25 mouse cellular contexts compared by ENCODE assay signal in genomic region chr1:23629366-23629765, GRCm38 (mm10).
DNase-seq lines count a peak whose midpoint lies in the region; ATAC-seq and TF ChIP-seq lines count a peak whose summit lies in the region.
"Had no signal": no experiment of that assay in that cellular context is flagged by ENCODE, and none has a peak within 500 bp of the region (broad histone marks: within the 10 kb centered on the region; RNA-seq: fewer than 3 reads in every experiment).

No protein-coding gene starts in this region.

- intact Hi-C loops in left cerebral cortex, postnatal 36 days (cut with DNase I) = no loop called here

- no peaks in the 10 kb centered on the region for H3K27me3 ChIP-seq in hindbrain, embryonic 12.5 days
- H3K27me3 ChIP-seq: embryonic facial prominence, embryonic 13.5 days; forebrain, embryonic 13.5 days; intestine, embryonic 15.5 days; neural tube, embryonic 12.5 days had no signal

- H3K36me3 ChIP-seq in hindbrain, embryonic 12.5 days = no peaks in the 10 kb centered on the region
- H3K36me3 ChIP-seq: embryonic facial prominence, embryonic 13.5 days; intestine, embryonic 15.5 days; limb, embryonic 10.5 days; neural tube, embryonic 12.5 days had no signal

- 47% methylated on average over 4 of the region's 4 CpGs for WGBS in hindbrain, embryonic 12.5 days

- no peak overlapping the region for H3K4me2 ChIP-seq in hindbrain, embryonic 12.5 days (replicated peaks)
- H3K4me2 ChIP-seq: embryonic facial prominence, embryonic 13.5 days; forebrain, embryonic 13.5 days; intestine, embryonic 15.5 days; midbrain, embryonic 11.5 days; neural tube, embryonic 12.5 days had no signal

- peak; percentile 10 for DNase-seq in layer of hippocampus, adult 9-11 months
- DNase-seq in layer of hippocampus, postnatal 25 days (ENCODE audit: extremely low spot score in 1 of 2, low spot score in 1 of 2) = no peak
- DNase-seq in brain, embryonic 14.5 days (ENCODE audit: low read depth) = peak; percentile 40
- DNase-seq in cerebellum, adult 9-10 months = peak; percentile 54
- peak; percentile 41 for DNase-seq in retina, embryonic 14.5 days (ENCODE audit: low spot score)
- DNase-seq in left cerebral cortex, postnatal 36 days (ENCODE audit: low spot score in 2 of 2) = no peak
- DNase-seq: embryo, embryonic 11 days; gastrocnemius, adult 2 months; heart, postnatal 4 days; kidney, adult 9 months; kidney, postnatal 14 days; right cerebral cortex, postnatal 4 days; thymus, postnatal 14 days had no signal

- no peaks in the 10 kb centered on the region for H3K9me3 ChIP-seq in hindbrain, embryonic 12.5 days (replicated peaks)
- H3K9me3 ChIP-seq: embryonic facial prominence, embryonic 13.5 days; forebrain, embryonic 13.5 days; intestine, embryonic 15.5 days; limb, embryonic 10.5 days; neural tube, embryonic 12.5 days had no signal

- no peak for TF ChIP-seq POLR2A in brain, embryonic 14.5 days (IDR thresholded peaks at IDR 0.05; ENCODE audit: borderline replicate concordance, extremely low read depth, insufficient read depth, insufficient read length, poor library complexity, severe bottlenecking)

- no peak overlapping the region for H3K4me3 ChIP-seq in hindbrain, embryonic 12.5 days
- H3K4me3 ChIP-seq: embryonic facial prominence, embryonic 13.5 days; erythroblast, embryonic 14.5 days; forebrain, embryonic 13.5 days; gastrocnemius, adult 2 months; intestine, embryonic 15.5 days; limb, embryonic 10.5 days; neural tube, embryonic 12.5 days had no signal

- no peak for TF ChIP-seq CTCF in brain, embryonic 14.5 days (IDR thresholded peaks at IDR 0.05; ENCODE audit: borderline replicate concordance, extremely low read depth, insufficient read depth, insufficient read length)

- no peak overlapping the region for H3K27ac ChIP-seq in hindbrain, embryonic 12.5 days
- H3K27ac ChIP-seq: embryonic facial prominence, embryonic 13.5 days; forebrain, embryonic 13.5 days; gastrocnemius, adult 2 months; intestine, embryonic 15.5 days; limb, embryonic 10.5 days; macrophage; neural tube, embryonic 12.5 days had no signal

- ATAC-seq in hindbrain, embryonic 12.5 days (ENCODE audit: low FRiP score) = no peak
- ATAC-seq: CD4-positive, CD25-positive, alpha-beta regulatory T cell, adult 4 months; forebrain, embryonic 13.5 days; hindbrain, embryonic 16.5 days; intestine, embryonic 15.5 days; lung, postnatal 0 days had no signal

- no peak overlapping the region for H3K9ac ChIP-seq in hindbrain, embryonic 12.5 days
- H3K9ac ChIP-seq: embryonic facial prominence, embryonic 13.5 days; forebrain, embryonic 13.5 days; intestine, embryonic 15.5 days; neural tube, embryonic 12.5 days had no signal

- no peaks in the 10 kb centered on the region for H3K4me1 ChIP-seq in hindbrain, embryonic 12.5 days
- H3K4me1 ChIP-seq: embryonic facial prominence, embryonic 13.5 days; forebrain, embryonic 13.5 days; intestine, embryonic 15.5 days; limb, embryonic 10.5 days; neural tube, embryonic 12.5 days had no signal

Comparison
In these comparisons a context has a peak if more than half of its experiments do, and no peak if none do; other contexts are left out.
1. DNase-seq: peak in layer of hippocampus, adult 9-11 months (single experiment), brain, embryonic 14.5 days (single experiment), cerebellum, adult 9-10 months (single experiment) and retina, embryonic 14.5 days (single experiment); none in layer of hippocampus, postnatal 25 days (0 of 2) and left cerebral cortex, postnatal 36 days (0 of 2).